Mouse (Mus musculus): ENCODE data around the gene Rasgef1b.

The Rasgef1b gene

GRCm38 (mm10) chr5:99541321-99541895, 187.5 kb downstream of the Rasgef1b start:
- no peak for DNase-seq (ENCODE audit: low spot score)

- no peak for DNase-seq (ENCODE audit: low spot score)
These were observed 195.4 kb downstream of the Rasgef1b start for GRCm38 (mm10) chr5:99533416-99533815.

- DNase-seq (ENCODE audit: low spot score): no peak
These were observed 202.1 kb downstream of the Rasgef1b start for GRCm38 (mm10) chr5:99526797-99527201.

- DNase-seq (ENCODE audit: low spot score): no peak
These were observed 203.2 kb downstream of the Rasgef1b start for GRCm38 (mm10) chr5:99525649-99526048.

- no peak for DNase-seq (ENCODE audit: low spot score)
These were observed 206.1 kb downstream of the Rasgef1b start for GRCm38 (mm10) chr5:99522571-99523269.

- DNase-seq (ENCODE audit: low spot score): peak; percentile 33
These were observed 207.5 kb downstream of the Rasgef1b start for GRCm38 (mm10) chr5:99521411-99521810.

- DNase-seq (ENCODE audit: low spot score): no peak
These were observed 209.3 kb downstream of the Rasgef1b start for GRCm38 (mm10) chr5:99519556-99519955.

GRCm38 (mm10) chr5:99519023-99519422, 209.8 kb downstream of the Rasgef1b start:
- no peak for DNase-seq (ENCODE audit: low spot score)

- DNase-seq (ENCODE audit: low spot score): no peak
These were observed 212.7 kb downstream of the Rasgef1b start for GRCm38 (mm10) chr5:99516207-99516606.

- DNase-seq (ENCODE audit: low spot score): no peak
These were observed 213.1 kb downstream of the Rasgef1b start for GRCm38 (mm10) chr5:99515764-99516163.

- no peak for DNase-seq (ENCODE audit: low spot score)
These were observed 215.5 kb downstream of the Rasgef1b start for GRCm38 (mm10) chr5:99513209-99513880.

- no peak for DNase-seq (ENCODE audit: low spot score)
These were observed 217.8 kb downstream of the Rasgef1b start for GRCm38 (mm10) chr5:99511081-99511480.

- no peak for DNase-seq (ENCODE audit: low spot score)
These were observed 222.8 kb downstream of the Rasgef1b start for GRCm38 (mm10) chr5:99506109-99506508.

- DNase-seq (ENCODE audit: low spot score): peak; percentile 25
These were observed 224.5 kb downstream of the Rasgef1b start for GRCm38 (mm10) chr5:99504349-99504830.

GRCm38 (mm10) chr5:99502681-99503080, 226.2 kb downstream of the Rasgef1b start:
- no peak for DNase-seq (ENCODE audit: low spot score)

- DNase-seq (ENCODE audit: low spot score): no peak
These were observed 229.3 kb downstream of the Rasgef1b start for GRCm38 (mm10) chr5:99499404-99500089.

- no peak for DNase-seq (ENCODE audit: low spot score)
These were observed 231.0 kb downstream of the Rasgef1b start for GRCm38 (mm10) chr5:99497856-99498255.

GRCm38 (mm10) chr5:99496931-99497782, 231.7 kb downstream of the Rasgef1b start:
- no peak for DNase-seq (ENCODE audit: low spot score)

- no peak for DNase-seq (ENCODE audit: low spot score)
These were observed 232.8 kb downstream of the Rasgef1b start for GRCm38 (mm10) chr5:99496157-99496453.

GRCm38 (mm10) chr5:99495354-99496156, 233.3 kb downstream of the Rasgef1b start:
- no peak for DNase-seq (ENCODE audit: low spot score)

- DNase-seq (ENCODE audit: low spot score): no peak
These were observed 235.0 kb downstream of the Rasgef1b start for GRCm38 (mm10) chr5:99493861-99494260.

All from left cerebral cortex, adult 11 months (tissue).